Comparison of ENCODE assay signal across 9 mouse cellular contexts in genomic region chr11:114873022-114873817, GRCm38 (mm10). TPM values are rescaled to one million over a fixed set of nuclear protein-coding genes. Genes with fewer than 3 reads are reported as not detected.
DNase-seq lines count a peak whose midpoint lies in the region; ATAC-seq lines count a peak whose summit lies in the region.
"Had no signal": no experiment of that assay in that cellular context is flagged by ENCODE, and none has a peak within 500 bp of the region (broad histone marks: within the 10 kb centered on the region; RNA-seq: fewer than 3 reads in every experiment).

No protein-coding gene starts in this region.

- DNase-seq in heart, postnatal 10 days: no peak
- DNase-seq in CD4-positive helper T cell, adult 2 months (ENCODE audit: low read depth, low spot score): peak; percentile 51
- DNase-seq in embryonic facial prominence, embryonic 11.5 days (ENCODE audit: low spot score): peak; percentile 36
- peak; percentile 57 for DNase-seq in mesoderm, embryonic 11.5 days (ENCODE audit: low read depth, low spot score)
- no peak for DNase-seq in left cerebral cortex, postnatal 10 days (ENCODE audit: extremely low spot score in 1 of 2, low spot score in 2 of 2)
- no peak for DNase-seq in layer of hippocampus, adult 11-12 months (ENCODE audit: low spot score)

- 20% methylated on average over 6 of the region's 6 CpGs for WGBS in heart, embryonic 11.5 days (ENCODE audit: insufficient replicate concordance)
- WGBS in embryonic facial prominence, embryonic 11.5 days: 14% methylated on average over 6 of the region's 6 CpGs

- peak overlapping the region; percentile 23 for H3K27ac ChIP-seq in heart, embryonic 11.5 days (ENCODE audit: low read depth, low read length)
- peak overlapping the region; percentile 56 for H3K27ac ChIP-seq in embryonic facial prominence, embryonic 11.5 days (replicated peaks; ENCODE audit: low read depth, low read length)
- H3K27ac ChIP-seq: macrophage had no signal

- H3K27me3 ChIP-seq in heart, embryonic 11.5 days (ENCODE audit: control insufficient read depth, insufficient read depth, low read length): no peaks in the 10 kb centered on the region
- H3K27me3 ChIP-seq in embryonic facial prominence, embryonic 11.5 days (ENCODE audit: control insufficient read depth, insufficient read depth, low read length): no peaks in the 10 kb centered on the region

- no peak overlapping the region for H3K4me3 ChIP-seq in heart, embryonic 11.5 days (ENCODE audit: low read depth, low read length)
- H3K4me3 ChIP-seq in embryonic facial prominence, embryonic 11.5 days (ENCODE audit: low read depth, low read length): no peak overlapping the region

- ATAC-seq in heart, embryonic 11.5 days (replicated peaks; ENCODE audit: insufficient number of reproducible peaks, low FRiP score, low TSS enrichment): no peak
- ATAC-seq in embryonic facial prominence, embryonic 11.5 days (replicated peaks; ENCODE audit: insufficient number of reproducible peaks, low FRiP score, low TSS enrichment, low read depth): no peak
- ATAC-seq in megakaryocyte-erythroid progenitor cell, adult 5-6 weeks (replicated peaks; ENCODE audit: low FRiP score, low TSS enrichment, poor library complexity, severe bottlenecking): no peak

- intact Hi-C loops in heart, postnatal 10 days (cut with DNase I): no loop called here
- intact Hi-C loops in left cerebral cortex, postnatal 10 days (cut with DNase I): no loop called here

- H3K9ac ChIP-seq in heart, embryonic 11.5 days (ENCODE audit: low read depth, low read length): no peak overlapping the region; the same call in 1 of the 2 replicates
- H3K9ac ChIP-seq in embryonic facial prominence, embryonic 11.5 days (replicated peaks; ENCODE audit: low read length): peak overlapping the region; percentile 28

- no peaks in the 10 kb centered on the region for H3K9me3 ChIP-seq in heart, embryonic 11.5 days (replicated peaks; ENCODE audit: control insufficient read depth, low read length)
- H3K9me3 ChIP-seq in embryonic facial prominence, embryonic 11.5 days (replicated peaks; ENCODE audit: control insufficient read depth, low read length): no peaks in the 10 kb centered on the region

- peaks cover 7% of the 10 kb centered on the region; the same call in 1 of the 2 replicates for H3K36me3 ChIP-seq in heart, embryonic 11.5 days (ENCODE audit: control insufficient read depth, insufficient read depth, low read length)
- H3K36me3 ChIP-seq in embryonic facial prominence, embryonic 11.5 days (replicated peaks; ENCODE audit: control insufficient read depth, insufficient read depth, low read depth, low read length): peaks cover 4% of the 10 kb centered on the region

- peaks cover 22% of the 10 kb centered on the region for H3K4me1 ChIP-seq in heart, embryonic 11.5 days (ENCODE audit: control insufficient read depth, insufficient read depth, low read length)
- peaks cover 11% of the 10 kb centered on the region for H3K4me1 ChIP-seq in embryonic facial prominence, embryonic 11.5 days (ENCODE audit: control insufficient read depth, insufficient read depth, low read length)

- no peak overlapping the region for H3K4me2 ChIP-seq in heart, embryonic 11.5 days
- H3K4me2 ChIP-seq in embryonic facial prominence, embryonic 11.5 days (ENCODE audit: low read depth, low read length): no peak overlapping the region

RNA-seq across cellular contexts. Expression of gene Cd300a, which starts 16.6 kb away (rescaled TPM):
- polyA plus RNA-seq in heart, embryonic 11.5 days (2014; fragmentation: Nextera tagmentation; extraction: Ambion mirVana): 0.84 and 1.4 TPM in 2 replicates
- total RNA-seq in heart, postnatal 10 days (2021): under 1 TPM; 0.96 to 0.99 TPM
- 0.85 and 1.4 TPM in 2 replicates for polyA plus RNA-seq in embryonic facial prominence, embryonic 11.5 days (2014; fragmentation: Nextera tagmentation; extraction: Ambion mirVana)
- under 1 TPM; 0.43 to 0.58 TPM for total RNA-seq in left cerebral cortex, postnatal 10 days (2021)
- total RNA-seq in megakaryocyte-erythroid progenitor cell, adult 5-6 weeks (2014; fragmentation: Nextera tagmentation): 0.52 and 1.9 TPM in 2 replicates
- total RNA-seq in megakaryocyte-erythroid progenitor cell, adult 5-6 weeks (2017): 1.3 and 5.7 TPM in 2 replicates

RNA-seq across cellular contexts. Expression of gene Gprc5c, which starts 22.3 kb away (rescaled TPM):
- polyA plus RNA-seq in heart, embryonic 11.5 days (2014; fragmentation: Nextera tagmentation; extraction: Ambion mirVana): 21.8 and 23.0 TPM in 2 replicates
- 10 to 100 TPM; 12.9 to 18.1 TPM for total RNA-seq in heart, postnatal 10 days (2021)
- 31.5 and 36.4 TPM in 2 replicates for polyA plus RNA-seq in embryonic facial prominence, embryonic 11.5 days (2014; fragmentation: Nextera tagmentation; extraction: Ambion mirVana)
- 1 to 10 TPM; 4.1 to 4.4 TPM for total RNA-seq in left cerebral cortex, postnatal 10 days (2021)
- total RNA-seq in megakaryocyte-erythroid progenitor cell, adult 5-6 weeks (2014; fragmentation: Nextera tagmentation): not detected in 2 replicates
- not detected in 2 replicates for total RNA-seq in megakaryocyte-erythroid progenitor cell, adult 5-6 weeks (2017)

Comparison
In these comparisons a context has a peak if more than half of its experiments do, and no peak if none do; other contexts are left out.
1. DNase-seq: peak in CD4-positive helper T cell, adult 2 months (single experiment), embryonic facial prominence, embryonic 11.5 days (single experiment) and mesoderm, embryonic 11.5 days (single experiment); none in heart, postnatal 10 days (0 of 2), left cerebral cortex, postnatal 10 days (0 of 2) and layer of hippocampus, adult 11-12 months (single experiment).
2. RNA of gene Gprc5c, which starts 22.3 kb away (total RNA-seq): 12.9 to 18.1 TPM in heart, postnatal 10 days and 4.1 to 4.4 TPM in left cerebral cortex, postnatal 10 days; not detected in megakaryocyte-erythroid progenitor cell, adult 5-6 weeks; every median in the first group is over 4 times any median in the second.